Mouse (Mus musculus) spleen, adult 2 months (tissue): Measurements from ENCODE around the gene Apoc3.

ENCODE experiments used
- CTCF ChIP-seq: fragments of 200-500 bp; IDR thresholded peaks from 2 replicates; pipeline ENCODE4 v1.5.1; 2011; ENCODE audit warnings: mild to moderate bottlenecking, inconsistent platforms; ENCODE audit not compliant: insufficient read depth, insufficient read length, insufficient replicate concordance; ENCODE audit errors: extremely low read depth
- POLR2A ChIP-seq: fragments of 200-500 bp; IDR thresholded peaks from 2 replicates; pipeline ENCODE4 v1.6.1; 2011; ENCODE audit warnings: low read depth, low read length, inconsistent platforms

DNA sequence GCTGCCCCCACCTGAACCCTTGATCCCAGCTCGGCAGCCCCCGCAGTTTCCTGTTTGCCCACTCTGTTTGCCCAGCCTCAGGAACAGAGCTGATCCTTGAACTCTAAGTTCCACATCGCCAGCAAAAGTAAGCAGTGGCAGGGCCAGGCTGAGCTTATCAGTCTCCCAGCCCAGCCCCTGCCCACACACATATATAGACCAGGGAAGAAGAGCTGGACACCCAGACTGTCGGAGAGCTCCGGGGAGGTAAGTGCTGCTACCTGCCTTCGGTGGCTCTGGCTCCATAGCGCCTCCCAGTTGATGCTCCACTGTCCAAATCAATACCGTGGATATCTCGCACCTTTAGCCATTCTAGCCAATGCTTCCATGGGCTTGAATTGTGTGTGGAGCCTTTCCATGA is 6.9 kb downstream of the Apoc3 start, which contains the start of gene Apoa1:
- TF ChIP-seq CTCF: no peak
- TF ChIP-seq POLR2A: no peak
